Comparison of ENCODE assay signal across 11 mouse cellular contexts in the genomic region with DNA sequence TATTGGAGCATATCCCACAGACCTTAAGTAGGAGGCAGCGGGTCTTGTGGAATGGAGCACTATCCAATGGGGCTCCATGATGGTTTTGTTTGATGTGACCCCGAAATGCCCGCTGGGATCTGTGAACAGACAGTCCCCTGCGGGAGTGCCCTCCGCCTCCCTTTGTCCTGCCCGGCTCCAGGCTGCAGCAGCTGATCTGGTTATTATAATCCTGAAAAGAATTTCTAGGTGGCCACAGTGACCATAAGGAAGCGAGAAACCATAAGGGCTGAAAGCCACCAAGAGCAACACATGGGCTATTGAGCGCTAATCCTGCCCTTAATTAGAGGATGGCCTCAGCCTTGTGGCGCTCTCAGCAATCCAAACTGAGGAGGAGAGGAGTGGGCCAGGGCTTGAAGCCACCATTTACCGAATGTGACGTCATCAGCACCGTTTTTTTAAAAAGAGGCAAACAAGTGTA.
DNase-seq lines count a peak whose midpoint lies in the region; ATAC-seq and TF ChIP-seq lines count a peak whose summit lies in the region.
"Had no signal": no experiment of that assay in that cellular context is flagged by ENCODE, and none has a peak within 500 bp of the region (broad histone marks: within the 10 kb centered on the region; RNA-seq: fewer than 3 reads in every experiment).

No protein-coding gene starts in this region.

- no peak overlapping the region for H3K9ac ChIP-seq in forebrain, embryonic 15.5 days (replicated peaks)
- H3K9ac ChIP-seq in midbrain, embryonic 12.5 days (replicated peaks) = no peak overlapping the region
- H3K9ac ChIP-seq in heart, adult 2 months (ENCODE audit: low read depth, low read length) = no peak overlapping the region

- H3K79me2 ChIP-seq in heart, adult 2 months (replicated peaks; ENCODE audit: control insufficient read depth, insufficient read depth, low read length) = no peaks in the 10 kb centered on the region

- no peak for TF ChIP-seq EP300 in heart, adult 2 months (IDR thresholded peaks at IDR 0.05; ENCODE audit: insufficient read depth, low read depth, low read length)

- DNase-seq in cerebellum, adult 9-10 months = peak; percentile 16
- DNase-seq in embryo, embryonic 10 days (ENCODE audit: low spot score) = peak; percentile 56
- DNase-seq in heart, adult 2 months = no peak
- no peak for DNase-seq in adrenal gland, postnatal 36 days
- no peak for DNase-seq in right cerebral cortex, postnatal 4 days
- DNase-seq in ovary, postnatal 36 days (ENCODE audit: low spot score) = no peak
- DNase-seq: gastrocnemius, postnatal 25 days had no signal

- intact Hi-C loops in heart, adult 2 months (cut with DNase I) = loop anchor here (5.0 to 10.0 kb wide), 2 partner anchors 212 to 1246 kb away; no protein-coding TSS in a partner anchor

- H3K9me3 ChIP-seq in forebrain, embryonic 15.5 days = no peaks in the 10 kb centered on the region
- no peaks in the 10 kb centered on the region for H3K9me3 ChIP-seq in midbrain, embryonic 12.5 days

- peaks cover 11% of the 10 kb centered on the region for H3K4me1 ChIP-seq in forebrain, embryonic 15.5 days
- peaks cover 14% of the 10 kb centered on the region for H3K4me1 ChIP-seq in midbrain, embryonic 12.5 days
- H3K4me1 ChIP-seq in heart, adult 2 months (ENCODE audit: control insufficient read depth, insufficient read depth, low read length) = no peaks in the 10 kb centered on the region; the same call in 1 of the 2 replicates

- H3K36me3 ChIP-seq in forebrain, embryonic 15.5 days = no peaks in the 10 kb centered on the region
- no peaks in the 10 kb centered on the region for H3K36me3 ChIP-seq in midbrain, embryonic 12.5 days
- H3K36me3 ChIP-seq in heart, adult 2 months (ENCODE audit: control insufficient read depth, insufficient read depth, low read length) = no peaks in the 10 kb centered on the region

- no peak overlapping the region for H3K4me3 ChIP-seq in forebrain, embryonic 15.5 days
- no peak overlapping the region for H3K4me3 ChIP-seq in midbrain, embryonic 12.5 days
- H3K4me3 ChIP-seq in heart, adult 2 months = no peak overlapping the region

- H3K27me3 ChIP-seq in forebrain, embryonic 15.5 days = no peaks in the 10 kb centered on the region
- peaks cover 6% of the 10 kb centered on the region for H3K27me3 ChIP-seq in midbrain, embryonic 12.5 days
- H3K27me3 ChIP-seq in heart, adult 2 months (ENCODE audit: control insufficient read depth, insufficient read depth, low read length) = no peaks in the 10 kb centered on the region
- H3K27me3 ChIP-seq: CH12.LX had no signal

- no peak for TF ChIP-seq POLR2A in heart, adult 2 months (IDR thresholded peaks at IDR 0.05; ENCODE audit: insufficient read depth, low read depth, low read length)

- 14% methylated on average over 12 of the region's 12 CpGs for WGBS in forebrain, embryonic 15.5 days
- WGBS in midbrain, embryonic 12.5 days = 21% methylated on average over 12 of the region's 12 CpGs
- 90% methylated on average over 12 of the region's 12 CpGs for WGBS in heart, adult 2 months

- no peak overlapping the region for H3K27ac ChIP-seq in forebrain, embryonic 15.5 days (replicated peaks)
- H3K27ac ChIP-seq in midbrain, embryonic 12.5 days (replicated peaks) = 0 out of 2 replicates have a peak overlapping the region, but pooled peaks have one; percentile 1
- no peak overlapping the region for H3K27ac ChIP-seq in heart, adult 2 months

- ATAC-seq in forebrain, embryonic 15.5 days (replicated peaks) = peak; percentile 73
- ATAC-seq in midbrain, embryonic 12.5 days (ENCODE audit: low FRiP score, low read depth) = peak; percentile 81
- ATAC-seq: lung, postnatal 0 days had no signal

- TF ChIP-seq CTCF in heart, adult 2 months (IDR thresholded peaks at IDR 0.05) = no peak

- 0 out of 2 replicates have a peak overlapping the region, but pooled peaks have one; percentile 0 for H3K4me2 ChIP-seq in forebrain, embryonic 15.5 days (replicated peaks)
- H3K4me2 ChIP-seq in midbrain, embryonic 12.5 days (replicated peaks) = peak overlapping the region; percentile 35

Comparison
In these comparisons a context has a peak if more than half of its experiments do, and no peak if none do; other contexts are left out.
1. DNase-seq: peak in cerebellum, adult 9-10 months (single experiment) and embryo, embryonic 10 days (single experiment); none in heart, adult 2 months (0 of 2), adrenal gland, postnatal 36 days (0 of 2), right cerebral cortex, postnatal 4 days (single experiment) and ovary, postnatal 36 days (single experiment).